Mouse (Mus musculus) left cerebral cortex, adult 2 months (tissue): ENCODE results near the gene Mars2. TPM values are rescaled to one million over a fixed set of nuclear protein-coding genes. Genes with fewer than 3 reads are reported as not detected.

ENCODE experiments used
- DNase-seq, 2 experiments: peaks; one replicate each; pipeline ENCODE4 v3.0.0; 2021 to 2022; ENCODE audit warnings: low spot score in 2 of 2, mixed read lengths in 1 of 2; ENCODE audit errors: extremely low spot score in 1 of 2
- H3K27ac ChIP-seq: fragments of 200-600 bp; 2 replicates; pipeline ENCODE4 v1.8.1; 2022
- H3K4me3 ChIP-seq: fragments of 200-600 bp; 2 replicates; pipeline ENCODE4 v1.8.1; 2022
- CTCF ChIP-seq: fragments of 200-600 bp; IDR thresholded peaks from 2 replicates; pipeline ENCODE4 v1.8.1; 2022; ENCODE audit warnings: antibody characterized with exemption, mild to moderate bottlenecking, moderate library complexity
- intact Hi-C: fragments of 180-260 bp; cut with DNase I; formaldehyde crosslinking; loops from one replicate; pipeline ENCODE4 v1.15.1; 2025
- total RNA-seq, 2 experiments: library from RNA; stranded (reverse); gene quantifications; 2 replicates each; pipeline ENCODE4 v1.2.3; 2021

The Mars2 gene
- total RNA-seq, 2 experiments from 2014 or later: 10.2 to 10.7 TPM

DNA sequence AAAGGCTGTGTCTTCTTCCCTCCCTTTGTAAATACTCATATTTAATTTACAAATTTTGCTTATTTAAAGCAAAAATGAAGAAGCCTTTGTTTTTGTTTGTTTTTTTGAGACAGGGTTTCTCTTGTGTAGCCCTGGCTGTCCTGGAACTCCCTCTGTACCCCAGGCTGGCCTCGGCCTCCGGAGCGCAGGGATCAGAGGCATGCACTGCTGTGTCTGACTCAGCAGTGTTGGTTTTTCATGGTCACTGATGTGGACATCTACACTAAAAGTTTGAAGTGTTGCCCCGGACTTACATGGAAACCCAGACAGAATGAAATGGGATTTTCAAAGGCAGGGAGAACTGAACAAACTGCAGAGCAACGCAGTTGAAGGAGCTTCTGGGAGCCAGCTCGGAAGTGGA, 29.4 kb upstream of the Mars2 start:
- TF ChIP-seq CTCF: no peak
- no peak overlapping the region for H3K27ac ChIP-seq
- DNase-seq: no peak
- intact Hi-C loops: no loop called here
- no peak overlapping the region for H3K4me3 ChIP-seq

- DNase-seq: no peak
- no peak for TF ChIP-seq CTCF
- intact Hi-C loops: no loop called here
- Histone ChIP-seq H3K4me3 (no peak overlapping the region), H3K27ac (no peak overlapping the region)
These were observed 28.4 kb upstream of the Mars2 start for GRCm38 (mm10) chr1:55208500-55209140.

- TF ChIP-seq CTCF: no peak
- DNase-seq: no peak
- intact Hi-C loops: no loop called here
- Histone ChIP-seq H3K27ac (no peak overlapping the region), H3K4me3 (no peak overlapping the region)
These were observed 26.6 kb upstream of the Mars2 start for GRCm38 (mm10) chr1:55210202-55210965.

- no peak for DNase-seq
- intact Hi-C loops: no loop called here
- Histone ChIP-seq H3K4me3 (no peak overlapping the region), H3K27ac (no peak overlapping the region)
- TF ChIP-seq CTCF: no peak
These were observed 25.9 kb upstream of the Mars2 start for GRCm38 (mm10) chr1:55211081-55211480.

- no peak overlapping the region for H3K4me3 ChIP-seq
- intact Hi-C loops: no loop called here
- no peak overlapping the region for H3K27ac ChIP-seq
- TF ChIP-seq CTCF: no peak
- DNase-seq: no peak
These were observed 24.2 kb upstream of the Mars2 start for GRCm38 (mm10) chr1:55212771-55213170.

- Histone ChIP-seq H3K27ac (no peak overlapping the region), H3K4me3 (no peak overlapping the region)
- no peak for DNase-seq
- TF ChIP-seq CTCF: no peak
- intact Hi-C loops: no loop called here
These were observed 23.5 kb upstream of the Mars2 start for GRCm38 (mm10) chr1:55213475-55213874.

DNA sequence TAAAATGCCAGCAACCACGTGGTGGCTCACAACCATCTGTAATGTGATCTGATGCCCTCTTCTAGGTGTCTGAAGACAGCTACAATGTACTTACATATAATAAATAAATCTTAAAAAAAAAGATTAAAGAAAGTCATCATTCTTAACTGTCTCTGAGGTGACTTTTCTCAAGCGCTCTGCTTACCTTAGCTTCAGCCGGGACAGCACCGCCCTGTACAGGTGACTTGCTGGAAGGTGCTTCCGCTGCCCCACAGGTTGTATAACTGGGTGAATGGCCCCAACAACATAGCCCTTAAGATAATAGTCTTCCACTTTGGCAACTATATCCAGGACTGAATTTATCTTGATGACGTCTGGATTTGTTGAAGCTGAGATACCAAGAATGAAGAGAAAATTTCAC, 23.0 kb upstream of the Mars2 start:
- no peak for TF ChIP-seq CTCF
- DNase-seq: no peak
- intact Hi-C loops: no loop called here

DNA sequence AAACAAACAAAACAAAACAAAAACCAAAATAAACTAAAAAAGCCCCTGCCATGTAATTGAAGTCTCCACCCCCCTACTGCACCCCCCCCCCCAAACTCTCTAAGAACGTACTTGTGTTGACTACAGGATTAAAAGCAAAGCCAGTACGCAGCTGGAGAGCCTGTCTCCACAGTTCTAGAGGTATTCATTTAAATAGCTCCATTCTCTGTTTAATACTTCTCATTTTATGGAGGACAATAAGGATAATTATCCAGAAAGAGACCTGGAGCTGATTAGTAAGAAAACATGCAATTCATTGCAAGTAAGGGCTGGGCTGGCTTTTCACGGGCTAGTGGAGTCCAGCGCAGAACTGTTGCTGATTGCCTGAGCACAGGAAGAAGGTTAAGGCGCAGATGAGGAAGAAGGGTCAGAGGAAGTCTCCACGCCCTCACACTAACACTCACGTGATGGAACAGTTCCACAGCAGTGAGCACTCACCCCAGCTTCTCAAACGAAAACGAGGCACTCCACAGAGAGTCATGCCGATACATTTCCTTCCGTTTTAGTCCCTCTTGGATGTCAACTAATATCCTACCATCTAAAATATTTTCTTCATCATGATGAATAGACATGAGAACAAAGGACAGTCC, 21.7 kb upstream of the Mars2 start:
- TF ChIP-seq CTCF: no peak
- intact Hi-C loops: no loop called here
- no peak overlapping the region for H3K4me3 ChIP-seq
- DNase-seq: no peak
- H3K27ac ChIP-seq: no peak overlapping the region

More for the DNA sequence above, 23.0 kb upstream of the Mars2 start:
- Histone ChIP-seq H3K4me3 (no peak overlapping the region), H3K27ac (no peak overlapping the region)

- intact Hi-C loops: no loop called here
- Histone ChIP-seq H3K4me3 (no peak overlapping the region), H3K27ac (no peak overlapping the region)
- DNase-seq: no peak
- no peak for TF ChIP-seq CTCF
These were observed 19.8 kb upstream of the Mars2 start for GRCm38 (mm10) chr1:55217191-55217590.

DNA sequence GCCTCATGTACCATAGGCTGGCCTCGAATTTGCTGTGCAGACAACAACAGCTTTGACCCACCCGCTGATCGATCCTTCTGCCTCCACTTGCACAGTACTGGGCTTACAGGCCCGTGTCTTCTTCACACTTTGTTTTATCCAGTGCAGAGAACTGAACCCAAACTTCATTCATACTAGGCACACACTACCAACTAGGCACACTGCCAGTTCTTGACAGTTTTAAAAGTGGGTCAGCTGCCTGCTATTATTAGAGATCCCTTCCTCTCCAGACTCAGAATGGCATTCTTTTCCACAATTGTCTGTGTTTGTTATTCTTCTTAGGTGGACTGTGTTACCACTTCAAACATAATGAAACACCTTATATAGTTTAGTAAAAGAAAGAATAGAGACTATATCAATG, 15.6 kb upstream of the Mars2 start:
- Histone ChIP-seq H3K4me3 (no peak overlapping the region), H3K27ac (no peak overlapping the region)
- DNase-seq: no peak
- TF ChIP-seq CTCF: no peak
- intact Hi-C loops: no loop called here

DNA sequence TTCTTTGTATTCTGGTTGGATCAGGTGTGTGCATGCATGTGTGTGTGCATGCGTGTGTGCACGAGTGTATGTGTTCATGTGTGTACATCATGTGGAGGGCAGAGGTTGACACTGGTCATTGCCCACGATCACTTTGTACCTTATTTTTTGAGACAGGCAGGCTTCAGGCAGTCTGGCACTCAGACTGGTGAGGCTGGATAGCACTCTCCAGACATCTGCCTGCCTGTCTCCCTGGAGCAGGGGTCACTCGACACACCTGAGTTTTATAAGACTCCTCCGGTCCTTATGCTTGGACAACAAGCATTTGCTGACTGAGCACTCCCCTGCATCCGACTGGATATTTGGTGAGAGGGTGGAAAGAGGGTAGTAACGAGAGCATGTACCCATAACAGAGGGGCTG, 14.0 kb upstream of the Mars2 start:
- TF ChIP-seq CTCF: no peak
- H3K27ac ChIP-seq: no peak overlapping the region
- peak in 1 of 2 experiments; percentile 3 for DNase-seq
- H3K4me3 ChIP-seq: no peak overlapping the region
- intact Hi-C loops: no loop called here

DNA sequence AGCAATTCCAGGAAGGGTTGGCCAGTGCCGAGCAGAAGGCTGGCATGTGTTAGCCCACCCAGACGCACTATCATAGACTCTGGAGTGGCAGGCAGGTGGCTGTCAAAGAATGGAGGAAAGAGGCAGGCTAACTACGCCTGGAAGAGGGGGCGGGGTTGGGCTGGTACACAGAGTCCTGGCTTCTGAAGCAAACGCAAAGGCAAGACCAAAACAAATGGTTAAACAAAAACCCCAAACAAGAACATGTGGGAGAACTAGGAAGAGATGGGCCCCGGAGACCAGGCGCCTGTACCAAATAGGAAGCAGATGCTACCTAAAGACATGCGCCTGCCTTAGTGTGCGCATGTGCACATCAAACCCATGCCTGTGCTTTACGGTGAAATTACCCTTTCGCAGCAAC, 12.9 kb upstream of the Mars2 start:
- TF ChIP-seq CTCF: no peak
- intact Hi-C loops: no loop called here
- Histone ChIP-seq H3K27ac (peak overlapping the region; percentile 76), H3K4me3 (peak overlapping the region; percentile 53)
- DNase-seq: peak in 1 of 2 experiments; percentile 14
